Mouse (Mus musculus): ENCODE measurements around the gene Adgrb3. TPM values are rescaled to one million over a fixed set of nuclear protein-coding genes. Genes with fewer than 3 reads are reported as not detected.

The Adgrb3 gene
- polyA plus RNA-seq, 1 experiment from 2014 or later, result 0.92 TPM

DNA sequence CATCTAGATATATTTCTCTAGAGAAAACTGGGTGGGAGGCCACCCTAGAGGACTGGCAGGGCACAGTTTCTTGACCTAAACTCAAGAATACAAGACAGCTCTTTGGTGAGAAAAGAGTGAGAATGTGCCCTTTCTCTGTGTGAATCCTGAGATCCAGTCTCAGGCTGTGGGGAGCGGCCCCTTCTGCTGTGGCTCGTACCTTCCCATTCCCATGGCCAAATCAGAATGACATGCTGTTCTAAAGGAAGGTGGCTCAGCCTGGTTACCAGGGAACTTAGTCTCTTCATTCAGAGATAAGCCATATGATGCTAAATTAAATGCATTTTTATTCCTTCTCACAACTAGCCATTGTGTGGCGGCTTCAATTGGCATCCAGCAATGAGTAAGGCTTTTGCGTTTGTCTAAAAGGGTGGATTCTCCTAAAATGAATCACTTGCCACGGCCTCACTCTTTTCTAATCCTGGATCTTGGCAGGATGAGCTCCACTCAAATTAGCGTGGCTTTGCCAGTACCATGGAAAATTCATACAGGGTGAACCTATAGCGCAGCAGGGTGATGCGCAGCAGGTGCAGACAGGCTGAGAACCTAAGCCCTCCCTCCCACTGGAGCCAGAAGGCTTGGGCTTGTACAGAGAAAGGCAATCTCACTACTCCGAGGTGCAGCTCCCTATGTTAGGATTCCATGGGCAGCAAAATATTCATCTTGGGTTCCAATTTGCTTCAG lies 649.5 kb downstream of the Adgrb3 start:
- Histone ChIP-seq H3K4me2 (no peak overlapping the region), H3K4me1 (replicated peaks) (no peaks in the 10 kb centered on the region; the same call in 1 of the 2 replicates), H3K36me3 (no peaks in the 10 kb centered on the region), H3K9ac (replicated peaks) (no peak overlapping the region), H3K9me3 (no peaks in the 10 kb centered on the region), H3K27me3 (no peaks in the 10 kb centered on the region), H3K4me3 (replicated peaks) (no peak overlapping the region), H3K27ac (no peak overlapping the region)
- WGBS, result 63% methylated on average over 9 of the region's 9 CpGs
- no peak for ATAC-seq (ENCODE audit: insufficient number of reproducible peaks, insufficient read depth, low FRiP score, low TSS enrichment, low read depth)

- H3K4me2 ChIP-seq, result peak overlapping the region; percentile 11; the same call in 1 of the 2 replicates
These were observed 651.0 kb downstream of the Adgrb3 start for GRCm38 (mm10) chr1:25178347-25179130.

DNA sequence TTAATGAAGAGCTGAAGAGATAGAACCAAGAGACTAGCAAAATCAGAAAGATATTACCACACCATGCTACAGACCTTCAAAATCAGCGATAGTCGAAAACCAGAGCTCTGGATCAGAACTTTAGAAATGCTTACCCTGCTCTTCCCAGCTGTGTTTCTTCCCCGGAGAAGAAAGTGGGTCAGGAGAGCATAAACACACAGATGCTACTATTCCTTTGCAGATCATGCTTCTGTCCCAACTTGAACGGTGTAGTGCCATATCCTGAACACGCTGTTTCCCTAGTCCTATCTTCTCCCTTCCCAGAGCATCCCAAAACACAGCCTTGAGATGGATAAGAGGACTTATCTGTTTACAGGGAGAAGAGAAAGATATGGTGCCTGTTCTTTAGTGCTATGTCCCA lies 662.4 kb downstream of the Adgrb3 start:
- WGBS, result 94% methylated on average over 5 of the region's 5 CpGs

More at GRCm38 (mm10) chr1:25178347-25179130, 651.0 kb downstream of the Adgrb3 start:
- Histone ChIP-seq H3K27ac (no peak overlapping the region), H3K36me3 (no peaks in the 10 kb centered on the region), H3K4me3 (replicated peaks) (no peak overlapping the region), H3K27me3 (no peaks in the 10 kb centered on the region), H3K4me1 (replicated peaks) (no peaks in the 10 kb centered on the region; the same call in 1 of the 2 replicates), H3K9me3 (no peaks in the 10 kb centered on the region), H3K9ac (replicated peaks) (no peak overlapping the region)
- WGBS, result 41% methylated on average over 21 of the region's 21 CpGs
- ATAC-seq (ENCODE audit: insufficient number of reproducible peaks, insufficient read depth, low FRiP score, low TSS enrichment, low read depth), result 0 out of 2 replicates have a peak, but pooled peaks have one; percentile 42

DNA sequence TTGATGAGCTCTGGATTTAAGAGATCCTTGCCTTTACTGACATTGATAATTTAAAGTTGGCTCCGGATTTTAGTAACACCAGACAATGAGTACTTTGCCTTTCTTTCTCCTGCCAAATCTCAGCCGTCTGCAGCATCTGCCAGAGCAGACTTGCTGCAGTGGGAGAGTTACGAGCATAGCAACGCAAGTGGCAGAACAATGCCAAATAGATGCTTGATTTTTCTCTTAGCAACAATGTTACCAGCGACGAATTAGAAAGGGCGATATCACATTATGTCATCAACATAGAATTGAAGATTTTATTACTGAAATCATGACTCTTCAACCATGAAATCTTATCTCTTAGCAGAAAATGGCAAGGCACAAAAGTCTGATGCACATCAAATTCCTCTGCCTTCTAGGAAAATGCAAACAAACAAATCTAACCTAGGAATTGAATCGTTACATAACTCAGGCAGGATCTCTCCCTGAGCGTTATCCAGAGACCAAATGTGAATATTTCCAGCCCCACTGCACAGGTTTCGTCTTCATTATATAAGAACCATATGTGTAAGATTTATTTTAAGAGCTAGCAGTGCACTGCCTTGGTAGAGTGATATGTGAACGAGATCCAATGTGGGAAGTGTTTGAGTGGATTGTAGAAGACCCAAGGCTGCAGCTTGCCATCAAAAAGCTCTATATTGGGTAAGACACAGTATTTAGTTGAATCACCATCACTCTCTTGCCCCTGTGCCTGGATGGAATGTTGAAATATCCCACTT lies 663.3 kb downstream of the Adgrb3 start:
- Histone ChIP-seq H3K4me1 (replicated peaks) (no peaks in the 10 kb centered on the region), H3K27ac (no peak overlapping the region), H3K9me3 (no peaks in the 10 kb centered on the region), H3K4me3 (replicated peaks) (no peak overlapping the region), H3K4me2 (no peak overlapping the region), H3K36me3 (no peaks in the 10 kb centered on the region), H3K9ac (replicated peaks) (no peak overlapping the region), H3K27me3 (no peaks in the 10 kb centered on the region)
- 67% methylated on average over 11 of the region's 11 CpGs for WGBS
- no peak for ATAC-seq (ENCODE audit: insufficient number of reproducible peaks, insufficient read depth, low FRiP score, low TSS enrichment, low read depth)

More for the DNA sequence above, 662.4 kb downstream of the Adgrb3 start:
- H3K36me3 ChIP-seq, result no peaks in the 10 kb centered on the region
- H3K4me2 ChIP-seq, result no peak overlapping the region
- no peaks in the 10 kb centered on the region for H3K27me3 ChIP-seq
- no peak for ATAC-seq (ENCODE audit: insufficient number of reproducible peaks, insufficient read depth, low FRiP score, low TSS enrichment, low read depth)
- H3K9ac ChIP-seq (replicated peaks), result no peak overlapping the region
- H3K9me3 ChIP-seq, result no peaks in the 10 kb centered on the region
- H3K27ac ChIP-seq, result no peak overlapping the region
- no peak overlapping the region for H3K4me3 ChIP-seq (replicated peaks)
- H3K4me1 ChIP-seq (replicated peaks), result no peaks in the 10 kb centered on the region

- Histone ChIP-seq H3K9ac (replicated peaks) (no peak overlapping the region), H3K27ac (no peak overlapping the region), H3K4me2 (no peak overlapping the region), H3K4me1 (replicated peaks) (no peaks in the 10 kb centered on the region), H3K9me3 (no peaks in the 10 kb centered on the region), H3K4me3 (replicated peaks) (no peak overlapping the region), H3K27me3 (no peaks in the 10 kb centered on the region), H3K36me3 (no peaks in the 10 kb centered on the region)
- no peak for ATAC-seq (ENCODE audit: insufficient number of reproducible peaks, insufficient read depth, low FRiP score, low TSS enrichment, low read depth)
- WGBS, result 78% methylated on average over 6 of the region's 6 CpGs
These were observed 665.9 kb downstream of the Adgrb3 start for GRCm38 (mm10) chr1:25163561-25163960.

- 79% methylated on average over 3 of the region's 3 CpGs for WGBS
- no peak overlapping the region for H3K4me3 ChIP-seq (replicated peaks)
- no peak overlapping the region for H3K27ac ChIP-seq
- no peaks in the 10 kb centered on the region for H3K4me1 ChIP-seq (replicated peaks)
- no peak overlapping the region for H3K9ac ChIP-seq (replicated peaks)
- H3K36me3 ChIP-seq, result no peaks in the 10 kb centered on the region
- ATAC-seq (ENCODE audit: insufficient number of reproducible peaks, insufficient read depth, low FRiP score, low TSS enrichment, low read depth), result no peak
- H3K4me2 ChIP-seq, result no peak overlapping the region
- H3K9me3 ChIP-seq, result no peaks in the 10 kb centered on the region
- H3K27me3 ChIP-seq, result no peaks in the 10 kb centered on the region
These were observed 683.3 kb downstream of the Adgrb3 start for GRCm38 (mm10) chr1:25146206-25146605.

- Histone ChIP-seq H3K9me3 (no peaks in the 10 kb centered on the region), H3K4me2 (no peak overlapping the region), H3K27me3 (no peaks in the 10 kb centered on the region), H3K36me3 (no peaks in the 10 kb centered on the region), H3K4me1 (replicated peaks) (no peaks in the 10 kb centered on the region), H3K27ac (no peak overlapping the region), H3K4me3 (replicated peaks) (no peak overlapping the region), H3K9ac (replicated peaks) (no peak overlapping the region)
- ATAC-seq (ENCODE audit: insufficient number of reproducible peaks, insufficient read depth, low FRiP score, low TSS enrichment, low read depth), result no peak
- 73% methylated on average over 4 of the region's 4 CpGs for WGBS
These were observed 697.2 kb downstream of the Adgrb3 start for GRCm38 (mm10) chr1:25132150-25132824.

GRCm38 (mm10) chr1:25115512-25115911 lies 714.0 kb downstream of the Adgrb3 start:
- no peaks in the 10 kb centered on the region for H3K27me3 ChIP-seq
- no peak overlapping the region for H3K4me2 ChIP-seq

GRCm38 (mm10) chr1:25107500-25108101 lies 721.9 kb downstream of the Adgrb3 start:
- Histone ChIP-seq H3K4me3 (replicated peaks) (no peak overlapping the region), H3K9me3 (no peaks in the 10 kb centered on the region), H3K36me3 (no peaks in the 10 kb centered on the region), H3K27me3 (no peaks in the 10 kb centered on the region), H3K9ac (replicated peaks) (no peak overlapping the region), H3K4me1 (replicated peaks) (no peaks in the 10 kb centered on the region), H3K4me2 (no peak overlapping the region), H3K27ac (no peak overlapping the region)
- no peak for ATAC-seq (ENCODE audit: insufficient number of reproducible peaks, insufficient read depth, low FRiP score, low TSS enrichment, low read depth)
- 83% methylated on average over 3 of the region's 3 CpGs for WGBS

More at GRCm38 (mm10) chr1:25115512-25115911, 714.0 kb downstream of the Adgrb3 start:
- Histone ChIP-seq H3K9ac (replicated peaks) (no peak overlapping the region), H3K36me3 (no peaks in the 10 kb centered on the region), H3K4me1 (replicated peaks) (no peaks in the 10 kb centered on the region), H3K27ac (no peak overlapping the region), H3K4me3 (replicated peaks) (no peak overlapping the region), H3K9me3 (no peaks in the 10 kb centered on the region)
- ATAC-seq (ENCODE audit: insufficient number of reproducible peaks, insufficient read depth, low FRiP score, low TSS enrichment, low read depth), result no peak
- 86% methylated on average over 11 of the region's 11 CpGs for WGBS

- 59% methylated on average over 6 of the region's 6 CpGs for WGBS
- no peak overlapping the region for H3K4me3 ChIP-seq (replicated peaks)
- H3K9ac ChIP-seq (replicated peaks), result no peak overlapping the region
- H3K9me3 ChIP-seq, result no peaks in the 10 kb centered on the region
- H3K4me2 ChIP-seq, result no peak overlapping the region
- H3K4me1 ChIP-seq (replicated peaks), result no peaks in the 10 kb centered on the region
- no peaks in the 10 kb centered on the region for H3K27me3 ChIP-seq
- H3K36me3 ChIP-seq, result no peaks in the 10 kb centered on the region
- H3K27ac ChIP-seq, result no peak overlapping the region
- ATAC-seq (ENCODE audit: insufficient number of reproducible peaks, insufficient read depth, low FRiP score, low TSS enrichment, low read depth), result no peak
These were observed 722.8 kb downstream of the Adgrb3 start for GRCm38 (mm10) chr1:25106679-25107078.

Data from limb, embryonic 12.5 days (tissue).